Mouse (Mus musculus): ENCODE data around the gene Camta1.

The Camta1 gene

GRCm38 (mm10) chr4:151118883-151119282 is 742.8 kb downstream of the Camta1 start:
- no peak for DNase-seq (ENCODE audit: low read depth, low spot score)

GRCm38 (mm10) chr4:151114574-151114973 is 747.1 kb downstream of the Camta1 start:
- DNase-seq (ENCODE audit: low read depth, low spot score) = no peak

- DNase-seq (ENCODE audit: low read depth, low spot score) = no peak
Measured at GRCm38 (mm10) chr4:151111226-151111625, 750.5 kb downstream of the Camta1 start.

GRCm38 (mm10) chr4:151108834-151109241 is 752.8 kb downstream of the Camta1 start:
- DNase-seq (ENCODE audit: low read depth, low spot score) = no peak

- peak; percentile 70 for DNase-seq (ENCODE audit: low read depth, low spot score)
Measured at GRCm38 (mm10) chr4:151108028-151108771, 753.5 kb downstream of the Camta1 start.

GRCm38 (mm10) chr4:151107131-151108001 is 754.3 kb downstream of the Camta1 start:
- DNase-seq (ENCODE audit: low read depth, low spot score) = no peak

GRCm38 (mm10) chr4:151106468-151106867 is 755.2 kb downstream of the Camta1 start:
- DNase-seq (ENCODE audit: low read depth, low spot score) = no peak

- DNase-seq (ENCODE audit: low read depth, low spot score) = no peak
Measured at GRCm38 (mm10) chr4:151105886-151106285, 755.8 kb downstream of the Camta1 start.

- DNase-seq (ENCODE audit: low read depth, low spot score) = no peak
Measured at GRCm38 (mm10) chr4:151104147-151104546, 757.5 kb downstream of the Camta1 start.

GRCm38 (mm10) chr4:151103646-151104045 is 758.0 kb downstream of the Camta1 start:
- no peak for DNase-seq (ENCODE audit: low read depth, low spot score)

GRCm38 (mm10) chr4:151097104-151097438 is 764.6 kb downstream of the Camta1 start:
- no peak for DNase-seq (ENCODE audit: low read depth, low spot score)

- DNase-seq (ENCODE audit: low read depth, low spot score) = no peak
Measured at GRCm38 (mm10) chr4:151096334-151097103, 765.2 kb downstream of the Camta1 start.

- peak; percentile 20 for DNase-seq (ENCODE audit: low read depth, low spot score)
Measured at GRCm38 (mm10) chr4:151095207-151095606, 766.5 kb downstream of the Camta1 start.

GRCm38 (mm10) chr4:151089270-151089669 is 772.4 kb downstream of the Camta1 start, which contains the start of gene Gm13090:
Gene Gm13090 (plus strand): TSS chr4:151089570.
- DNase-seq (ENCODE audit: low read depth, low spot score) = no peak

- no peak for DNase-seq (ENCODE audit: low read depth, low spot score)
Measured at GRCm38 (mm10) chr4:151088819-151089218, 772.9 kb downstream of the Camta1 start.

GRCm38 (mm10) chr4:151087358-151087757 is 774.3 kb downstream of the Camta1 start:
- no peak for DNase-seq (ENCODE audit: low read depth, low spot score)

- no peak for DNase-seq (ENCODE audit: low read depth, low spot score)
Measured at GRCm38 (mm10) chr4:151083027-151083426, 778.6 kb downstream of the Camta1 start.

GRCm38 (mm10) chr4:151081977-151082376 is 779.7 kb downstream of the Camta1 start:
- no peak for DNase-seq (ENCODE audit: low read depth, low spot score)

GRCm38 (mm10) chr4:151081355-151081754 is 780.3 kb downstream of the Camta1 start:
- no peak for DNase-seq (ENCODE audit: low read depth, low spot score)

GRCm38 (mm10) chr4:151074817-151075216 is 786.9 kb downstream of the Camta1 start:
- no peak for DNase-seq (ENCODE audit: low read depth, low spot score)

- peak; percentile 47 for DNase-seq (ENCODE audit: low read depth, low spot score)
Measured at GRCm38 (mm10) chr4:151073108-151073744, 788.5 kb downstream of the Camta1 start.
